Mouse (Mus musculus) lung, postnatal 10 days (tissue): Measurements from ENCODE around the gene Cfap126.
"Not testable (repeated sequence)": the region's sequence is repeated elsewhere in the genome, so short reads cannot be mapped to it uniquely, and the experiment has no call there.

Source experiments
- DNase-seq: peaks from one replicate; pipeline ENCODE4 v3.0.0; 2021

The Cfap126 gene

GRCm38 (mm10) chr1:171129251-171129650, 15.5 kb downstream of the Cfap126 start:
- DNase-seq = peak; percentile 7

DNA sequence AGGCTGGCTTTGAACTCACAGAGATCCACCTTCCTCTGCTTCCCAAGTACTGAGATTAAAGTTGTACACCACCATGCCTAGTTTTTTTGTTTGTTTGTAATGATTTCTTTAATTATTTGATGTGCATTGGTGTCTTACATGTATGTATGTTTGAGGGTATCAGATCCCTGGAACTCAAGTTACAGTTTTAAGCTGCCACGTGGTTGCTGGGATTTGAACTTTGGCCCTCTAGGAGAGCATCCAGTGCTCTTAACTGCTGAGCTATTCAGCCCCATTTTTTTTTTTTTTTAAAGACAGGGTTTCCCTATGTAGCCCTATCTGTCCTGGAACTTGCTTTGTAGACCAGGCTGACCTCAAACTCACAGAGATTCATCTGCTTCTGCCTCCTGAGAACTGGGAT, 17.3 kb downstream of the Cfap126 start:
- DNase-seq = no peak

DNA sequence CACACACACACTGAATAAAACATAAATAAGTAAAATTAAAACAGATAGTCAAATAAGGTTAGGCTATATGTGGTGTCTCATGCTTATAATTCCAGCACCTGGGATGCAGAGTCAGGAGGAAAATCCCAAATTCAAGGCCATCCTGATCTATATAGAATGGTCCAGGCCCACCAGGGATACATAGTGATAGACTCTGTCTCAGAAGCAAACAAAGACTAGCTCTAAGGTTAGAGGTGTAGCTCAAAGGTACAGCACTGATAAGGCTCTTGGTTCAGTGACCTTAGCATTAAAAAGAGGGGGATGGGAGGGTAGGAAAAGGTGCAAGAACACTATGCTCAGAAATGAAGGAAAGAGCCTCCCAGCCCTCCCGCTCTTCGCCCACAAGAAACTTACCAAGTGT, 21.9 kb downstream of the Cfap126 start:
- no peak for DNase-seq

DNA sequence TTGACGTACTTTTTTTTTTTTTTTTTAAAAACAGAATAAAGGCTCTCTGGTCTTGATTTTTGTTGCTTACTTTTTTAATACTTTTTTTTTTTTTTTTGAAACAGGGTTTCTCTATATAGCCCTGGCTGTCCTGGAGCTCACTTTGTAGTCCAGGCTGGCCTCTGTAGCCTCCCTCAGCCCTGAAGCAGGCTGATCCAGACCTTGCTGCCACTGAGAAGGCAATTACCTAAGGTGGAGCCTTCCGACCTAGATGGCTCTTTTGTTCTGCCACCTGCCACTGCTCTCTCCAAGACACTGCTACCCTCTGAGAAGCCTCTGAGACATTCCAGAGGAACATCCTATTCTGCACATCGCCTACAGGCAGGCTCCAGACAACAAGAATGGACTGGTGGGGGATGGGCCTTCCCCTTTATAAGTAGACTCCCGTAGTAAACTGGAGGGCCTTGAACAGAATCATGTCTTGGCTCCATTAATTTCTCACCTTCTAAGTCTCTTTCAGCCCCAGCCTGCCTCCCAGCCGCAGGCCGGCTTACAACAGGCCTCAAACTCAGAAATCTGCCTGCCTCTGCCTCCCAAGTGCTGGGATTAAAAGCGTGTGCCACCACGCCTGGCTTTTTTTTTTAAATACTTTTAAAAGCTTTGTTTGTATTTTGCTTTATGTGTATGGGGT, 23.9 kb downstream of the Cfap126 start:
- DNase-seq = not testable (repeated sequence)

DNA sequence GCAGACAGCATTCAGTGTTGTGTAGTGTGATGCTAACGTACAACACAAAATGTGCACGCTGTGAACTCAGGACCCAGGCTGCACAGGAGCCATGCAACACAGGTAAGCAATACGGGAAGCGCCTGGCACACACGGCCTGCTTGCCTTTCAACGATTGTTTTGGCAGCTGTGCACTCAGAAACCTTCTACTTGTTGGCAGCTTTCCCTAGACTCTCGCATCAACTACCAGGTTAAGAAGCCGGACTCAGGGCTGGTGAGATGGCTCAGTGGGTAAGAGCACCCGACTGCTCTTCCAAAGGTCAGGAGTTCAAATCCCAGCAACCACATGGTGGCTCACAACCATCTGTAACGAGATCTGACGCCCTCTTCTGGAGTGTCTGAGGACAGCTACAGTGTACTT, 29.3 kb downstream of the Cfap126 start:
- DNase-seq = not testable (repeated sequence)

GRCm38 (mm10) chr1:171149974-171150760, 36.4 kb downstream of the Cfap126 start, which contains the start of the genes Sdhc and Mpz:
Gene Sdhc (minus strand): TSS chr1:171150603.
Gene Mpz (plus strand): TSS chr1:171150711.
- peak; percentile 97 for DNase-seq

GRCm38 (mm10) chr1:171150838-171151391, 37.2 kb downstream of the Cfap126 start:
- DNase-seq = no peak

- no peak for DNase-seq
Measured at GRCm38 (mm10) chr1:171151966-171152365, 38.2 kb downstream of the Cfap126 start.

GRCm38 (mm10) chr1:171156644-171157043, 42.9 kb downstream of the Cfap126 start:
- DNase-seq = no peak

- no peak for DNase-seq
Measured at GRCm38 (mm10) chr1:171157965-171158364, 44.2 kb downstream of the Cfap126 start.

DNA sequence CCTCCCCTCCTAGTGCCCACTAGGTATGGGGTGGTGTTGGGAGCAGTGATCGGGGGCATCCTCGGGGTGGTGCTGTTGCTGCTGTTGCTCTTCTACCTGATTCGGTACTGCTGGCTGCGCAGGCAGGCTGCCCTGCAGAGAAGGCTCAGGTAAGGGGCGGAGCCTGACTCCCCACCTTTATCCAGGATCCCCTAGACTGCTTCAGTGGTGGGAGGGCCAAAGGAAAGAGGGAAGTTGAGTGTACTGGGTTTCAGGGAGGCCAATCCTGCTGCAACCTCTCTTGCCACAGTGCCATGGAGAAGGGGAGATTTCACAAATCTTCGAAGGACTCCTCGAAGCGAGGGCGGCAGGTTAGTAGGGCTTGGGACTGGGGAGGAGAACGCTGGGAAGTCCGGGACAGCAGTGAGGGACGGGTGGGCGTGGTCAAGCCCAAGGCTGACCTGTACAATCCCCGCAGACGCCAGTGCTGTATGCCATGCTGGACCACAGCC, 45.8 kb downstream of the Cfap126 start:
- peak; percentile 33 for DNase-seq

GRCm38 (mm10) chr1:171162526-171162925, 48.8 kb downstream of the Cfap126 start:
- DNase-seq = no peak

GRCm38 (mm10) chr1:171164258-171164657, 50.5 kb downstream of the Cfap126 start:
- DNase-seq = peak; percentile 53

- DNase-seq = no peak
Measured at GRCm38 (mm10) chr1:171165629-171166345, 52.1 kb downstream of the Cfap126 start.

DNA sequence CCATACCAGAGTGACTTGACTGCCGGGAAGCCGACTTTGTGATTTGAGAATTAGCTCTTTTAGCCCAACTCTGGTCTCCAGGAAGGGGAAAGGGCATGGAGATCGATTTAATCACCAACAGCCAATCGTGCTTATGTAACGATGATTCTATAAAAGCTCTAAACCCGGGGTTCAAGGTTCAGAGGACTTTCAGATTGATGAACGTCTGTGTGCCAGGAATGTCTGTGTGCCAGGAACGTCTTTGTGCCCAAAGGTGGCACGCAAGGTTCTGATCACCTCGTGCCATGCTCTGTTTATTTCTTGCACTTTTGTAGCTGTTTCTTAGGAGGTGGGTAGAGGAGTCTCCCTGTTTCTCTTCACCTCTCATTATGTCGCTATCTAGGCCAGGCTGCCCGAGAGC, 55.2 kb downstream of the Cfap126 start:
- no peak for DNase-seq

DNA sequence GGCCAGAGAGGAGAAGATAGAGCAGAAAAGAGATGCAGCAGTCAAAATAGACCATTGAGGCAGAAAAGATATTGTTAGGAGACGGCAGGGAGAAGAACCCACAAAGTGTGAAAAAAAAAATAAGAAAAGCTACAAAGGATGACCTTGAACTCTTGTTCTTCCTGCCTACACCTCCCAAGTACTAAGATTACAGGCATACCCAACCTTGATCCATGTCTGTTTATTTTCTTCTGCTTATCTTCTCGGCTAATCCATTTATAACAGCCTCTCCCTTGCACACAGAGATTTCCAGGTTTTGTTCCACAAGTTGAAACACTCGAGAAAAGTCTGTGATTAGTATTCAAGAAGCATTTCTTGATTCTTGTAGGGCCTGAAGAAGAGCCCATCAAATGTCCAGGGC, 56.2 kb downstream of the Cfap126 start:
- no peak for DNase-seq

DNA sequence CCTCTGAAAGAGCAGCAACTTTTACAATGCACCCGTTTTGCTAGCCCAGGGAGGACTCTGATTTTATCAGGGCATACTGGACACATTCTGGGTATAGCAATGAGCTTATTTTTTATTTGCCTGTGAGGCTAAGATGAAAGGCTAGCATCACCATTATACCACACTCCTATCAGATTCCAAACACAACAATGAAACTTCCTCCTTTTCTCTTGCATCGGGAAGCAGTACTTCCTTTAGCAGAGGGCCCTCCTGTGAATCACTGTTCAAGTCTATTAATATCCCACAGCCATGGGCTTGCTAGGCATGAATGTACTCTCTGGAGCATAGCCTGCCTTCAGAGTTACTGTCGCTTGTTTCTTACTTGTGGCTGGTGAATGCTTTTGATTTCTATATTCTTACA, 57.4 kb downstream of the Cfap126 start:
- DNase-seq = peak; percentile 36

DNA sequence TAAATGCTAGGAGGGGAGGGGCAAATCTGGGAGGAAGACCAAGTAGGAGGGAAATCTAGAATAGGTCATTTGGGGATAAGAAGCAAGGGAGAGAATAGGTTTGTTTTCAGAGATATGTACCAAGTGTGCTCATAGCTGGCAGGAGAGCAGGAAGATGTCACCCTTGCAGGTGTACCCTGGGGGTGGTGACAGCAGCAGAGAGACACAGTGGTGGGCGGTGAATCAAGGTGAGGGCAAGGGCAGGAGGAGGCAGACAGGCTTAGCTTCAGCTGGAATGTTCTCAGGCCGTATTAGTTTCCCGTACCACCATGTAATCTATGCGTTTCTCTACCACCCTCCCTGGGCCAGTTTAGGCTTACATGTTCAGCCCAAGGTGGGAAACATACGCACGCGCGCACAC, 59.1 kb downstream of the Cfap126 start:
- DNase-seq = no peak
